Mouse (Mus musculus): Measurements from ENCODE around the gene Lipn.

DNA sequence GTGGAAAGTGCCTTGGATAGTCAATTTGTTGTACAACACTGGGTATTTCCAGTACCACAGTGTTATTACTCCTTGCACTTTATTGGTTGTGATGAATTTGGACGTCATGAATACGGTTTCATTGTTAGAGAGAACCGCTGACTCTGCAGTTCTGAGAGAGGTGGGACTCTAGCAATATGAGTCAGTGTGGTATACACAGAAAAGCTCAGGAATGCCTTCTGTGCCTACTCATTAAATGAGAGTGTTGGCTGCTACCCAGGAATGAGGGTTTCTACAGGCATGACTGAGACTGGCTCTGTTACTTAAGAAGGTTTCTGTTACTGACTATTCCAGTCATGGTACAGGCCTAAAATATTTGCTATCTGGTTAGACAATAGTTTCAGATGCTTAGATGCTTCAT lies 15.7 kb upstream of the Lipn start:
- no peak for TF ChIP-seq TAL1 (IDR thresholded peaks at IDR 0.05; ENCODE audit: low read length)
- TF ChIP-seq GATA1 (IDR thresholded peaks at IDR 0.05; ENCODE audit: low read length): no peak

Measured in erythroblast, embryonic 14.5 days (primary cell).